Mouse (Mus musculus) heart, embryonic 15.5 days (tissue): ENCODE results near the gene Slc9a9. TPM values are rescaled to one million over a fixed set of nuclear protein-coding genes. Genes with fewer than 3 reads are reported as not detected.

ENCODE experiments used
- ATAC-seq: fragments of 200-750 bp; cut with Nextera tagmentation; replicated peaks from 2 replicates; pipeline ENCODE4 v1.8.0; 2017; ENCODE audit warnings: low read depth, moderate TSS enrichment; ENCODE audit not compliant: insufficient number of reproducible peaks, insufficient read depth, low FRiP score
- H3K27ac ChIP-seq: fragments of 300-500 bp; sonication (generic); 2 replicates; pipeline ENCODE4 v1.5.1; 2015; ENCODE audit warnings: mild to moderate bottlenecking, inconsistent platforms
- H3K27me3 ChIP-seq: fragments of 300-500 bp; sonication (generic); 2 replicates; pipeline ENCODE4 v1.6.1; 2015; ENCODE audit warnings: inconsistent platforms
- H3K36me3 ChIP-seq: fragments of 300-500 bp; sonication (generic); 2 replicates; pipeline ENCODE4 v1.6.1; 2015; ENCODE audit warnings: mild to moderate bottlenecking, inconsistent platforms
- H3K4me1 ChIP-seq: fragments of 300-500 bp; sonication (generic); replicated peaks from 2 replicates; pipeline ENCODE4 v1.6.1; 2015; ENCODE audit warnings: inconsistent platforms
- H3K4me2 ChIP-seq: fragments of 300-500 bp; sonication (generic); 2 replicates; pipeline ENCODE4 v1.6.1; 2015; ENCODE audit warnings: inconsistent platforms, mild to moderate bottlenecking, moderate library complexity
- H3K4me3 ChIP-seq: fragments of 300-500 bp; sonication (generic); 2 replicates; pipeline ENCODE4 v1.5.1; 2015; ENCODE audit warnings: mild to moderate bottlenecking, inconsistent platforms
- H3K9ac ChIP-seq: fragments of 300-500 bp; sonication (generic); 2 replicates; pipeline ENCODE4 v1.6.1; 2015; ENCODE audit warnings: mild to moderate bottlenecking, inconsistent platforms
- H3K9me3 ChIP-seq: fragments of 300-500 bp; sonication (generic); replicated peaks from 2 replicates; pipeline ENCODE4 v1.6.1; 2016; ENCODE audit warnings: inconsistent platforms
- WGBS: fragments of 180-500 bp; shearing (Covaris S2); methylation state at CpG from one replicate; pipeline ENCODE4 v1.1.7; 2015; ENCODE audit warnings: mixed read lengths; 5-methylcytosine and 5-hydroxymethylcytosine counted together
- polyA plus RNA-seq: library from polyadenylated mRNA; unstranded; fragments of >200 nt; fragmentation: Nextera tagmentation; extraction: Ambion mirVana; gene quantifications from 2 replicates; pipeline ENCODE4 v1.2.1, GENCODE M21; 2015

Slc9a9 gene
- polyA plus RNA-seq, 1 experiment from 2014 or later, result 3.5 TPM

GRCm38 (mm10) chr9:94656265-94656664 lies 13.4 kb upstream of the Slc9a9 start:
- no peak overlapping the region for H3K9ac ChIP-seq
- H3K27me3 ChIP-seq, result no peaks in the 10 kb centered on the region
- ATAC-seq, result no peak
- H3K36me3 ChIP-seq, result no peaks in the 10 kb centered on the region
- H3K27ac ChIP-seq, result no peak overlapping the region
- no peaks in the 10 kb centered on the region for H3K9me3 ChIP-seq
- H3K4me2 ChIP-seq, result no peak overlapping the region
- 76% methylated on average over 4 of the region's 4 CpGs for WGBS
- no peak overlapping the region for H3K4me3 ChIP-seq
- no peaks in the 10 kb centered on the region for H3K4me1 ChIP-seq

GRCm38 (mm10) chr9:94659401-94660152 lies 10.1 kb upstream of the Slc9a9 start:
- Histone ChIP-seq H3K4me3 (no peak overlapping the region), H3K9ac (no peak overlapping the region), H3K4me2 (no peak overlapping the region), H3K27ac (no peak overlapping the region), H3K4me1 (no peaks in the 10 kb centered on the region), H3K27me3 (no peaks in the 10 kb centered on the region), H3K9me3 (no peaks in the 10 kb centered on the region), H3K36me3 (no peaks in the 10 kb centered on the region)
- 45% methylated on average over 3 of the region's 3 CpGs for WGBS
- no peak; the same call in 1 of the 2 replicates for ATAC-seq

DNA sequence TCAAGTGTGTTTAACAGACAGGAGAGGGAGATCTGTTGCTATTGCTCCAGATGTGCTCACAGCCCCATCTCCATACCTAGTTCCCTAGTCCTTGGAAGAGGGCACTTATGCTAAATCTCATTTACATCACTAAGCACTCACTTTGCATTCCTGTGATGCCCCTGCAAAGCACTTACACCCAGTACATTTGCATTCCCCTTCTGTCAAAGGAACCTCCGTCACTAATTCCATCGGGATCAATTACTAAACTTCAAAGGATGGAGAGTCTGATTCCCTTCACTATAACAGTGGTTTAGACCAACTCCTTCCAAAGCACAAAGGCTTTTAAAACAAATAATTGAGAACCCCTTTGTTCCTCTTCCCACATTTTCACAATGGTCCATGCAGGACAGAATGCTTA lies 7.9 kb upstream of the Slc9a9 start:
- Histone ChIP-seq H3K9ac (no peak overlapping the region), H3K27me3 (no peaks in the 10 kb centered on the region), H3K4me1 (no peaks in the 10 kb centered on the region), H3K36me3 (no peaks in the 10 kb centered on the region), H3K4me3 (no peak overlapping the region), H3K4me2 (no peak overlapping the region), H3K27ac (no peak overlapping the region), H3K9me3 (no peaks in the 10 kb centered on the region)
- ATAC-seq, result no peak
- 16% methylated on average over 2 of the region's 2 CpGs for WGBS

GRCm38 (mm10) chr9:94665248-94665647 lies 4.5 kb upstream of the Slc9a9 start:
- H3K27ac ChIP-seq, result no peak overlapping the region
- no peak overlapping the region for H3K9ac ChIP-seq
- H3K36me3 ChIP-seq, result no peaks in the 10 kb centered on the region
- 70% methylated on average over 4 of the region's 4 CpGs for WGBS
- no peak overlapping the region for H3K4me2 ChIP-seq
- H3K9me3 ChIP-seq, result no peaks in the 10 kb centered on the region
- H3K4me1 ChIP-seq, result peaks cover 4% of the 10 kb centered on the region; the same call in 1 of the 2 replicates
- no peak for ATAC-seq
- H3K27me3 ChIP-seq, result no peaks in the 10 kb centered on the region
- no peak overlapping the region for H3K4me3 ChIP-seq

GRCm38 (mm10) chr9:94668589-94668988 lies 1.1 kb upstream of the Slc9a9 start:
- Histone ChIP-seq H3K4me3 (no peak overlapping the region), H3K9me3 (no peaks in the 10 kb centered on the region), H3K36me3 (no peaks in the 10 kb centered on the region), H3K9ac (no peak overlapping the region), H3K4me1 (peaks cover 7% of the 10 kb centered on the region; the same call in 1 of the 2 replicates), H3K27me3 (no peaks in the 10 kb centered on the region), H3K27ac (no peak overlapping the region; the same call in 1 of the 2 replicates), H3K4me2 (no peak overlapping the region)
- WGBS, result 47% methylated on average over 7 of the region's 7 CpGs
- no peak for ATAC-seq

- Histone ChIP-seq H3K27ac (no peak overlapping the region), H3K36me3 (no peaks in the 10 kb centered on the region), H3K9me3 (no peaks in the 10 kb centered on the region), H3K4me1 (peaks cover 7% of the 10 kb centered on the region; the same call in 1 of the 2 replicates), H3K27me3 (no peaks in the 10 kb centered on the region), H3K4me2 (peak overlapping the region; percentile 72), H3K9ac (no peak overlapping the region), H3K4me3 (peak overlapping the region; percentile 56)
- ATAC-seq, result no peak
Observed at GRCm38 (mm10) chr9:94670704-94671103, 995 bp downstream of the Slc9a9 start.

- no peaks in the 10 kb centered on the region for H3K27me3 ChIP-seq
- WGBS, result 84% methylated on average over 1 of the region's 1 CpGs
Observed at GRCm38 (mm10) chr9:94674704-94675103, 5.0 kb downstream of the Slc9a9 start.

DNA sequence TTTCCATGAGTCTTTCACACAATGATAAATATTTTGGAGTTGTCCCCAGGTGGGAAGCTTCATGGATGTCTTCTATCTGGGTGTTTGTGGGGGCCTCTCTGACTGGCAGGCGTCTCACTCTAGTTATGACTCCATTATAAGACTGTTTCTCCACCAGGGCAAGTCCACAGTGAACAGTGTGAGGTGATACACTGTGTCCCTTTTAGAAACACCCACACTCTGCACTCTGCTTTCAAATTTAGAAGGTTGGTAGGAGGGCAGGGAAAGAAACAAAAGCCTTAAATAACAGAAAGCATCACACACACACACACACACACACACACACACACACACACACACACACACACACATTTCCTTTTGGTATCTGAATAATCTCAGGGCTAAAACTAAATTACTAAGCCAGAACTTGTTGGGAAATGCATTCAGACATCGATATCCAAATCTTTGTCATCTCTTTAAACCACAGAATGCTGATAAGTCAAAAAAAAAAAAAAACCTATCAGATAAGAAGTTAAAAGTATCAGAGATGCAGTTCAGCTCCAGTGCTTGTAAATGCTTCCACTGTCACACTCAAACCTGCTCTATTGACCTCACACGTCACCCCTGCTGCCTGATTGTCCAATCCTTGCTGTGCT lies 8.4 kb downstream of the Slc9a9 start:
- Histone ChIP-seq H3K27me3 (no peaks in the 10 kb centered on the region), H3K36me3 (no peaks in the 10 kb centered on the region), H3K4me1 (no peaks in the 10 kb centered on the region), H3K4me2 (no peak overlapping the region), H3K9ac (no peak overlapping the region), H3K4me3 (no peak overlapping the region), H3K27ac (no peak overlapping the region), H3K9me3 (no peaks in the 10 kb centered on the region)
- WGBS, result 68% methylated on average over 3 of the region's 3 CpGs
- ATAC-seq, result no peak

More at GRCm38 (mm10) chr9:94674704-94675103, 5.0 kb downstream of the Slc9a9 start:
- Histone ChIP-seq H3K4me2 (no peak overlapping the region), H3K4me1 (peaks cover 5% of the 10 kb centered on the region; the same call in 1 of the 2 replicates), H3K9me3 (no peaks in the 10 kb centered on the region), H3K36me3 (no peaks in the 10 kb centered on the region), H3K4me3 (no peak overlapping the region), H3K9ac (no peak overlapping the region), H3K27ac (no peak overlapping the region)
- no peak for ATAC-seq

GRCm38 (mm10) chr9:94680468-94681094 lies 10.9 kb downstream of the Slc9a9 start:
- Histone ChIP-seq H3K4me3 (no peak overlapping the region), H3K9ac (no peak overlapping the region), H3K36me3 (no peaks in the 10 kb centered on the region), H3K27ac (no peak overlapping the region), H3K9me3 (no peaks in the 10 kb centered on the region), H3K4me2 (no peak overlapping the region), H3K27me3 (no peaks in the 10 kb centered on the region), H3K4me1 (no peaks in the 10 kb centered on the region)
- ATAC-seq, result no peak
- 78% methylated on average over 18 of the region's 18 CpGs for WGBS

GRCm38 (mm10) chr9:94681095-94681487 lies 11.4 kb downstream of the Slc9a9 start:
- Histone ChIP-seq H3K4me3 (no peak overlapping the region), H3K27ac (no peak overlapping the region), H3K4me2 (no peak overlapping the region), H3K9me3 (no peaks in the 10 kb centered on the region), H3K27me3 (no peaks in the 10 kb centered on the region), H3K36me3 (no peaks in the 10 kb centered on the region), H3K4me1 (no peaks in the 10 kb centered on the region), H3K9ac (no peak overlapping the region)
- no peak for ATAC-seq
- 66% methylated on average over 8 of the region's 8 CpGs for WGBS

DNA sequence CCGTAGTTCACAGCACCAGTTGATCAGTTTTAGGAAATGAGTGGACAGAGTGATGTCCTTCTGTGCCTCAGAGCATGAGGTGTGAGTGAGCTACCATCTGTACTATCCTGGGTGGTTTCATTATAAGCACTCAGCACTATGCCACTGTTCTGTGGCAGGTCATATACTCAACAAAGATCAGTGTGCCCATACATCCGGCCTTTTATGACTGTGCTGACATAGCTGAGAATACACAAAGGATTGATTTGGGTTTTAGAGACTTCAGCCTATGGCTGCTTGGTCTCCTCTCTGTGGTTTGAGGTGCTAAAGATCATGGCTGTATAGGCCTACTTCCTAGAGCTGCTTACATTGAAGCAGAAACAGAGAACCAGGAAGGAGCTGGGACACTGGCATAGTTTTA lies 12.6 kb downstream of the Slc9a9 start:
- Histone ChIP-seq H3K36me3 (no peaks in the 10 kb centered on the region), H3K9me3 (no peaks in the 10 kb centered on the region), H3K4me2 (no peak overlapping the region), H3K4me1 (no peaks in the 10 kb centered on the region), H3K27me3 (no peaks in the 10 kb centered on the region), H3K4me3 (no peak overlapping the region), H3K9ac (no peak overlapping the region), H3K27ac (no peak overlapping the region)
- no peak for ATAC-seq
- 81% methylated on average over 2 of the region's 2 CpGs for WGBS
